Mouse (Mus musculus): Measurements from ENCODE around the gene Dync1i1. TPM values are rescaled to one million over a fixed set of nuclear protein-coding genes. Genes with fewer than 3 reads are reported as not detected.

The Dync1i1 gene
- polyA plus RNA-seq, 1 experiment from 2014 or later = 1.6 TPM

GRCm38 (mm10) chr6:5828409-5828974, 103.1 kb downstream of the Dync1i1 start:
- H3K27me3 ChIP-seq (ENCODE audit: control insufficient read depth, insufficient read depth, low read length) = no peaks in the 10 kb centered on the region
- no peak overlapping the region for H3K4me2 ChIP-seq
- H3K9me3 ChIP-seq (ENCODE audit: control insufficient read depth, low read length) = no peaks in the 10 kb centered on the region
- DNase-seq (ENCODE audit: low spot score, missing footprints) (no peak), ATAC-seq (ENCODE audit: low FRiP score) (no peak)
- H3K4me3 ChIP-seq (ENCODE audit: low read depth, low read length) = no peak overlapping the region
- H3K27ac ChIP-seq (ENCODE audit: low read depth, low read length) = no peak overlapping the region
- no peaks in the 10 kb centered on the region for H3K4me1 ChIP-seq (ENCODE audit: control insufficient read depth, insufficient read depth, low read length)
- no peaks in the 10 kb centered on the region for H3K36me3 ChIP-seq (ENCODE audit: control insufficient read depth, insufficient read depth, low read length)
- H3K9ac ChIP-seq (ENCODE audit: low read length) = no peak overlapping the region
- 86% methylated on average over 14 of the region's 14 CpGs for WGBS

GRCm38 (mm10) chr6:5829148-5829547, 103.7 kb downstream of the Dync1i1 start:
- H3K9ac ChIP-seq (ENCODE audit: low read length) = no peak overlapping the region
- DNase-seq (ENCODE audit: low spot score, missing footprints) = no peak
- no peaks in the 10 kb centered on the region for H3K4me1 ChIP-seq (ENCODE audit: control insufficient read depth, insufficient read depth, low read length)
- no peaks in the 10 kb centered on the region for H3K27me3 ChIP-seq (ENCODE audit: control insufficient read depth, insufficient read depth, low read length)
- no peaks in the 10 kb centered on the region for H3K36me3 ChIP-seq (ENCODE audit: control insufficient read depth, insufficient read depth, low read length)
- 85% methylated on average over 9 of the region's 9 CpGs for WGBS
- no peak for ATAC-seq (ENCODE audit: low FRiP score)
- H3K9me3 ChIP-seq (ENCODE audit: control insufficient read depth, low read length) = no peaks in the 10 kb centered on the region
- no peak overlapping the region for H3K4me2 ChIP-seq
- no peak overlapping the region for H3K27ac ChIP-seq (ENCODE audit: low read depth, low read length)
- no peak overlapping the region for H3K4me3 ChIP-seq (ENCODE audit: low read depth, low read length)

DNA sequence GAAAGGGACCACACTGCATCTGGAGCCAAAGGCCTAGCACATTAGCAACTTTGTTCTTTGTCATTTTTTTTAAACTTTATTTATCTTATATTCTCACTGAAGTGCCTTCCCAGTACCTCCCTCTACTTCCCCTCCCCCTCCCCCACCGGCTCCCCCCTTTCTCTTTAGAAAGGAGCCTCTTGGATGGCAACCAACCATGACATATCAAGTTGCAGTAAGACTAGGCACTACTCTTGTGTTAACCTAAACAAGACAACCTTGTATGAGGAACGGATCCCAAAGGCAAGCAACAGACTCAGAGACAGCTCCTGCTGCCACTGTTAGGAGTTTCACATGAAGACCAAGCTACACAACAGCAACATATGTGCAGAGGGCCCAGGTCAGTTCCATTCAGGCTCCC, 105.3 kb downstream of the Dync1i1 start:
- Histone ChIP-seq H3K9ac (ENCODE audit: low read length) (no peak overlapping the region), H3K36me3 (ENCODE audit: control insufficient read depth, insufficient read depth, low read length) (no peaks in the 10 kb centered on the region), H3K9me3 (ENCODE audit: control insufficient read depth, low read length) (no peaks in the 10 kb centered on the region), H3K27ac (ENCODE audit: low read depth, low read length) (no peak overlapping the region), H3K27me3 (ENCODE audit: control insufficient read depth, insufficient read depth, low read length) (no peaks in the 10 kb centered on the region), H3K4me3 (ENCODE audit: low read depth, low read length) (no peak overlapping the region), H3K4me2 (no peak overlapping the region), H3K4me1 (ENCODE audit: control insufficient read depth, insufficient read depth, low read length) (no peaks in the 10 kb centered on the region)
- DNase-seq (ENCODE audit: low spot score, missing footprints) (peak; percentile 44), ATAC-seq (ENCODE audit: low FRiP score) (no peak)
- WGBS = 71% methylated on average over 2 of the region's 2 CpGs

- Histone ChIP-seq H3K27me3 (ENCODE audit: control insufficient read depth, insufficient read depth, low read length) (no peaks in the 10 kb centered on the region), H3K9me3 (ENCODE audit: control insufficient read depth, low read length) (no peaks in the 10 kb centered on the region), H3K9ac (ENCODE audit: low read length) (no peak overlapping the region), H3K4me2 (no peak overlapping the region), H3K4me3 (ENCODE audit: low read depth, low read length) (no peak overlapping the region), H3K36me3 (ENCODE audit: control insufficient read depth, insufficient read depth, low read length) (no peaks in the 10 kb centered on the region), H3K4me1 (ENCODE audit: control insufficient read depth, insufficient read depth, low read length) (no peaks in the 10 kb centered on the region), H3K27ac (ENCODE audit: low read depth, low read length) (no peak overlapping the region)
- 78% methylated on average over 3 of the region's 3 CpGs for WGBS
- no peak for ATAC-seq (ENCODE audit: low FRiP score)
- peak; percentile 41 for DNase-seq (ENCODE audit: low spot score, missing footprints)
Observed at GRCm38 (mm10) chr6:5831233-5831632, 105.8 kb downstream of the Dync1i1 start.

- Histone ChIP-seq H3K27ac (ENCODE audit: low read depth, low read length) (no peak overlapping the region), H3K27me3 (ENCODE audit: control insufficient read depth, insufficient read depth, low read length) (no peaks in the 10 kb centered on the region), H3K9me3 (ENCODE audit: control insufficient read depth, low read length) (no peaks in the 10 kb centered on the region), H3K4me3 (ENCODE audit: low read depth, low read length) (no peak overlapping the region), H3K4me2 (no peak overlapping the region), H3K9ac (ENCODE audit: low read length) (no peak overlapping the region), H3K4me1 (ENCODE audit: control insufficient read depth, insufficient read depth, low read length) (no peaks in the 10 kb centered on the region), H3K36me3 (ENCODE audit: control insufficient read depth, insufficient read depth, low read length) (no peaks in the 10 kb centered on the region)
- DNase-seq (ENCODE audit: low spot score, missing footprints) = peak; percentile 57
- WGBS = 98% methylated on average over 2 of the region's 2 CpGs
- ATAC-seq (ENCODE audit: low FRiP score) = no peak
Observed at GRCm38 (mm10) chr6:5832838-5833237, 107.4 kb downstream of the Dync1i1 start.

GRCm38 (mm10) chr6:5842466-5842865, 117.0 kb downstream of the Dync1i1 start:
- H3K27me3 ChIP-seq (ENCODE audit: control insufficient read depth, insufficient read depth, low read length) = no peaks in the 10 kb centered on the region
- ATAC-seq (ENCODE audit: low FRiP score) (no peak), DNase-seq (ENCODE audit: low spot score, missing footprints) (peak; percentile 53)
- H3K27ac ChIP-seq (ENCODE audit: low read depth, low read length) = no peak overlapping the region
- H3K9me3 ChIP-seq (ENCODE audit: control insufficient read depth, low read length) = no peaks in the 10 kb centered on the region
- H3K36me3 ChIP-seq (ENCODE audit: control insufficient read depth, insufficient read depth, low read length) = no peaks in the 10 kb centered on the region
- H3K9ac ChIP-seq (ENCODE audit: low read length) = no peak overlapping the region
- H3K4me2 ChIP-seq = no peak overlapping the region
- WGBS = 68% methylated on average over 5 of the region's 5 CpGs
- no peak overlapping the region for H3K4me3 ChIP-seq (ENCODE audit: low read depth, low read length)
- no peaks in the 10 kb centered on the region for H3K4me1 ChIP-seq (ENCODE audit: control insufficient read depth, insufficient read depth, low read length)

DNA sequence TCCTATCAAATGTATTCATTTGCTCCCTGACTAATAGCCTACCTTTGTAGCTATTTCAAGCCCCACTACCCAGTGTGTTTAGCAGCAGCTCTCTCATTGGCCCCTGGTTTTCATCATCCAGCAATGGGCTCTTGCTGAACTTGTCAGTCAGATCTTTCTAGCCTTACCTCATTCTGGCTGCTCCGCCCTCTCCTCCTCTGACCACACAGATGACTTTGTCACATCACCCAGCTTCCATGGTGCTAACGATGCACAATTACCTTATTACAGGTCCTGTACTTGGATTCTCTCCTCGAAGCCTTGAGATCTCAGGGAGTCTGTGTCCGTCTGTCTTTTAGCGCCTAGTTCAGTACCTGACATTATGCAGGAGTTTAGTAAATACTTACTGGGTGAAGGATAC, 120.7 kb downstream of the Dync1i1 start:
- DNase-seq (ENCODE audit: low spot score, missing footprints) (no peak), ATAC-seq (ENCODE audit: low FRiP score) (no peak)
- Histone ChIP-seq H3K9me3 (ENCODE audit: control insufficient read depth, low read length) (no peaks in the 10 kb centered on the region), H3K9ac (ENCODE audit: low read length) (no peak overlapping the region), H3K27me3 (ENCODE audit: control insufficient read depth, insufficient read depth, low read length) (no peaks in the 10 kb centered on the region), H3K4me3 (ENCODE audit: low read depth, low read length) (no peak overlapping the region), H3K4me1 (ENCODE audit: control insufficient read depth, insufficient read depth, low read length) (no peaks in the 10 kb centered on the region), H3K36me3 (ENCODE audit: control insufficient read depth, insufficient read depth, low read length) (no peaks in the 10 kb centered on the region), H3K4me2 (no peak overlapping the region), H3K27ac (ENCODE audit: low read depth, low read length) (no peak overlapping the region)
- WGBS = 96% methylated on average over 5 of the region's 5 CpGs

GRCm38 (mm10) chr6:5854048-5854836, 128.8 kb downstream of the Dync1i1 start:
- H3K27ac ChIP-seq (ENCODE audit: low read depth, low read length) = no peak overlapping the region

GRCm38 (mm10) chr6:5855526-5855925, 130.1 kb downstream of the Dync1i1 start:
- Histone ChIP-seq H3K9ac (ENCODE audit: low read length) (no peak overlapping the region), H3K27ac (ENCODE audit: low read depth, low read length) (no peak overlapping the region), H3K4me1 (ENCODE audit: control insufficient read depth, insufficient read depth, low read length) (no peaks in the 10 kb centered on the region), H3K9me3 (ENCODE audit: control insufficient read depth, low read length) (no peaks in the 10 kb centered on the region), H3K4me2 (no peak overlapping the region), H3K27me3 (ENCODE audit: control insufficient read depth, insufficient read depth, low read length) (no peaks in the 10 kb centered on the region), H3K4me3 (ENCODE audit: low read depth, low read length) (no peak overlapping the region), H3K36me3 (ENCODE audit: control insufficient read depth, insufficient read depth, low read length) (no peaks in the 10 kb centered on the region)
- no peak for ATAC-seq (ENCODE audit: low FRiP score)
- DNase-seq (ENCODE audit: low spot score, missing footprints) = peak; percentile 39
- 76% methylated on average over 6 of the region's 6 CpGs for WGBS

More at GRCm38 (mm10) chr6:5854048-5854836, 128.8 kb downstream of the Dync1i1 start:
- 91% methylated on average over 12 of the region's 12 CpGs for WGBS
- Histone ChIP-seq H3K36me3 (ENCODE audit: control insufficient read depth, insufficient read depth, low read length) (no peaks in the 10 kb centered on the region), H3K27me3 (ENCODE audit: control insufficient read depth, insufficient read depth, low read length) (no peaks in the 10 kb centered on the region), H3K4me1 (ENCODE audit: control insufficient read depth, insufficient read depth, low read length) (no peaks in the 10 kb centered on the region), H3K4me3 (ENCODE audit: low read depth, low read length) (no peak overlapping the region), H3K4me2 (no peak overlapping the region), H3K9ac (ENCODE audit: low read length) (no peak overlapping the region), H3K9me3 (ENCODE audit: control insufficient read depth, low read length) (no peaks in the 10 kb centered on the region)
- no peak for ATAC-seq (ENCODE audit: low FRiP score)
- peak; percentile 62 for DNase-seq (ENCODE audit: low spot score, missing footprints)
